Mouse (Mus musculus) cerebellum, postnatal 36 days (tissue): ENCODE results near the gene Tuft1.

Experiments
- DNase-seq, 2 experiments: peaks; one replicate each; pipeline ENCODE4 v3.0.0; 2021 to 2022; ENCODE audit warnings: mixed read lengths in 2 of 2

Tuft1 gene

GRCm38 (mm10) chr3:94591066-94591465 lies 67.6 kb downstream of the Tuft1 start:
- DNase-seq = no peak

GRCm38 (mm10) chr3:94587962-94588361 lies 70.7 kb downstream of the Tuft1 start:
- DNase-seq = no peak

- DNase-seq = no peak
Observed at GRCm38 (mm10) chr3:94582944-94583343, 75.7 kb downstream of the Tuft1 start.

- peak; percentile 88 for DNase-seq
Observed at GRCm38 (mm10) chr3:94582456-94582891, 76.2 kb downstream of the Tuft1 start, which contains the start of gene Snx27. TSS of gene Snx27 (minus strand) at chr3:94582716.

GRCm38 (mm10) chr3:94581793-94582455 lies 76.7 kb downstream of the Tuft1 start:
- DNase-seq = no peak

GRCm38 (mm10) chr3:94581138-94581780 lies 77.4 kb downstream of the Tuft1 start:
- DNase-seq = peak in 1 of 2 experiments; percentile 17

- no peak for DNase-seq
Observed at GRCm38 (mm10) chr3:94574506-94574905, 84.2 kb downstream of the Tuft1 start.

- no peak for DNase-seq
Observed at GRCm38 (mm10) chr3:94567242-94567641, 91.4 kb downstream of the Tuft1 start.

- no peak for DNase-seq
Observed at GRCm38 (mm10) chr3:94565557-94565956, 93.1 kb downstream of the Tuft1 start.

- no peak for DNase-seq
Observed at GRCm38 (mm10) chr3:94565127-94565526, 93.5 kb downstream of the Tuft1 start.

GRCm38 (mm10) chr3:94564356-94565010 lies 94.2 kb downstream of the Tuft1 start:
- no peak for DNase-seq

- DNase-seq = no peak
Observed at GRCm38 (mm10) chr3:94563163-94563562, 95.5 kb downstream of the Tuft1 start.
